Mouse (Mus musculus) mouse trophoblast stem cell (cell line): Measurements from ENCODE around the gene Capn7.

ENCODE experiments used
- in situ Hi-C, 2 experiments: fragments of 300-500 bp; cut with MseI, MboI; formaldehyde crosslinking; loops; 2 replicates in 1 of 2; 3 replicates in 1 of 2; pipeline ENCODE4 v1.15.1; 2025

Gene Capn7

DNA sequence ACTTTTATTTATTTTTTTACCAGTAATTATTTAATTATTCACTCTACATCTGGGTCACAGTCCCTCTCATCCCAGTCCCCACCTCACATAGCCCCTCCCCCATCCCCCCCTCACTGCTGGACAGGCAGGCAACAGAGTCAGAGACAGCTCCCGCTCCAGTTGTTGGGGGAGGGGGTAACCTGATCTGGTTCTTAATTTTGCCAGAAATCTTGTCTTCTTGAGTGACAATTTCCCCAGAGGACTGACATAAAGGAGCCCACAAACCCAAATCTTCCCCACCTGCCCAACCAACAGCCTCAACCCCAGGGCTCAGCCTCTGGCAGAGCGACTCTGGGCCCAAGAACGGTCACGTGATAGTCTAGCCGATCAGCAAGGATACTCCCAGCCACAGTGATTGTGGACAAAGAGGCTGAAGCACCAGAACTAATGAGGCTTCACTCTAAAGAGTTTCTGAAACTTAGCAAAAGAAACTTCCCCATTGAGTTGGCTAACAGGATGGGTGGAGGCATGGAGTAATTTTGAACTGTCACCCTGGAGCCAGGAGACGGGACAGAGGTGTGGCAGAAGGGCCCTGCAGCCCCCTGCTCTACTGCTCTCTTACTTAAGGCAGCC is 77.1 kb downstream of the Capn7 start:
- in situ Hi-C loops = no loop called here

DNA sequence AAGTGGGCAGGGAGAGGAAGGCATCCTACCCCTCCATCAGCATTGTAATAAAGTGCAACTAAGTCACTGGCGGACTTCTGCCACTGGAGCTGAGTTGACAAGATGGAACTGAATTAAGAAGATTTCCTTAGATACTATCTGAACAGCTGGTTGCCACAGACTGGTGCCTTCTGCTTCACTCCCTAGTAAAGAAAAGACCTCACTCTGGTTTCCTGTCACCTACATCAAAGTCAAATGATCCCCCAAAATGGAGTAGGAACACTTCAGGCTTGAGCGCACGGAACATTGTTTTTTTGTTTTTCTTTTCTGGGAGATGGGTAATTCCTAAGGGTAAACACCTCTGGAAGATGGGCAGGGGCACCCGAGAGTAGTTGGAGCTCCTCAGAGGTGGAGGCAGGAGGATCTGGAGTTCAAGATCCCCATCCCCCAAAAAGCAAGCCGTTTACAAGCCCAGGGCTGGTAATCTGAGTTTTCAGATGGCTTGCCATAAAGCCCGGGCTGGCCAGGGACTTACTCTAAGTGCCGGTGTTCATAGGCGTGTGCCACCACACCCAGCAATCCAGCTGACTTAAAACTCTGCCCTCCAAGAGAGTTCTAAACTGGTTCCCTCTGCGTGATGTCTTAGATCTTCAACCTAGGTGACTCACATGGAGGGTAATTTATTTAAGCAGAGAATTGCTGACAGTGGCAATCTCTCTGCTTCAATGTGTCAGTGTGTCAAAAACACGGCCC is 78.0 kb downstream of the Capn7 start:
- in situ Hi-C loops = no loop called here

DNA sequence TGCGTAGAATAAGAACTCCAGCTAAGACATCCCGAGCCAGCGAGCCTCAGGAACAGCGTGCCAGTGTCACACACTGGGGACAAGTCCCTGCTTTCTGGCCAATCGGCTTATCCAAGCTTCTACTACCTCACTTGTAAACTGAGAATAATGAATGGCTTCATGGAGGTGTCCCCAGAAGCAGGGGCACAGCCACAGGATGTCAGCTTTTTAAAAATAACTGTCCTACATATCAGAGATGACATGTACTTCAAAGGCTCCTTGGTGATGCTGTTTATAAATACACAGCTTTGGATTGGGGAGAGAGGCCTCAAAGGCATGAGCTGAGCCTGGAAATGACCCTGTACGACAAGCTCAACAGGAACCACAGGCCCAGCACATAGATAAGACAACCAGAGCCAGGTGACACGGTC is 78.5 kb downstream of the Capn7 start:
- in situ Hi-C loops = no loop called here

DNA sequence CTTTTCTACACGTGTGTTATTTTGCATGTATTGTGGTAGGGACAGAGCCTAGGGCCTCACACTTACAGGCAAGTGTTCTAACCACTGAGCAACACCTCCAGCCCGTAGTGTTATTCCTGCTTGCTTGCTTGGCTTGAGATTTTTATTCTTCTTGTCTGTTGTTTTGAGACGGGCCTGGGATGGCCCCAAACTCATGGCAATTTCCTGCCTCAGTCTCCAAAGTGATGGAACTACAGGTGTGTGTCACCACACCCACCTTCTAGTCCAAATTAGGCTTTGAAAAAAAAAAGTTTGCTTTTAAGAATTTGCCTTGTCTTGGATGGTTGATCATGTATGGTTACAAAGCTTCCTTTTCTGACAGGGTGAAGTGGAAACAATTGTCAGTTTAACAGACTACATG is 80.0 kb downstream of the Capn7 start:
- in situ Hi-C loops = no loop called here

DNA sequence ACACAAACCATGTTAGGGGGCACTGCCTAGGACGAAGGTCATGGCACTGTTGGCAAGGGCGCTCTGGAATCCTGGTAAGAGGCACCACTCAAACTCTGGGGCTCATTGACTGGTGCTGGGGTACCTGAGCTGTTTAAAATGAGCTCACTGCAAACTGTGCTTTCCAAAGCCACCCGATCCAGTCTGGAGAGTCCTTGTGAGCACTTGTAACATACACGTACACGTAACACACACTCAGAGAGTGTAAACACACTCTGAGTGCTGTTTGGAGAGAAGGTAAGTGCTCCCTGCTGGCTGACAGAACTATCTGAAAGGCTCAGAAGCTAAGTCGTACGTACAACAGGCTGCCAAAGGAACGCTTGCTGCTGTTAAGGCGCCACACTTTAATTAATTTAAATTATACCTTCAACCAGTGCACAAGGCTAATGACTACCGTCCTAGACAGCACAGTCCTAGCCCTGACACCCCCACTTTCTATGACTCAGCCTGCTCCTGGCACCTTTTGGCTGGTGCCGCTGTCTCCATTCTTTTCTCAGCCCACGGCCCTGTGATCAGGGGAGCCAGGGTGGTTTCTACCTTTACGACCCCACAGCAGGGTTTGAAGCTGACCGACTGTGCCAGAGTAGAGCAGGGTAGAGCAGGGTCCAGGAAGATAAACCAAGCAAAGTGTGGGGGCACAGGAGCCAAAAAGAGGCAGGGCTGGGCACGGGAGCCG is 80.6 kb downstream of the Capn7 start:
- in situ Hi-C loops = no loop called here

DNA sequence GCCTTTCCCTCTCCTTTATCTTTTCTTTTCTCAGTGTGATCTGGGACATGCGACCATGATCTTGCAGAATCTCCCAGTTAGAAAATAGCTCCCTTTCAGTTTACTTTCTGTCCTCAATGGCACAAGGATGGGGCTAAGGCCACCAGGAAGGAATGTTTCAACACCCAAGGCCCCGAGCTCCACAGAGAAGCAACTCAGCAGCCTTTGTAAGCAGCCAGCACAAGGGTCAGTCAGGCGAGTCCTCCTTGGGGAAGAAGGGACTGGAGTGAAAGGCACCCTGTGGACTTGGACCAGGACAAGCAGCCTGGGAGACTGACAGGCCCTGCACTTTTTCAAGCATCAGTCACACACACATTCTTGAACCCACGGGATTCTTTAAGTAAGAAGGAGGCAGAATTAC is 82.8 kb downstream of the Capn7 start:
- in situ Hi-C loops = no loop called here

DNA sequence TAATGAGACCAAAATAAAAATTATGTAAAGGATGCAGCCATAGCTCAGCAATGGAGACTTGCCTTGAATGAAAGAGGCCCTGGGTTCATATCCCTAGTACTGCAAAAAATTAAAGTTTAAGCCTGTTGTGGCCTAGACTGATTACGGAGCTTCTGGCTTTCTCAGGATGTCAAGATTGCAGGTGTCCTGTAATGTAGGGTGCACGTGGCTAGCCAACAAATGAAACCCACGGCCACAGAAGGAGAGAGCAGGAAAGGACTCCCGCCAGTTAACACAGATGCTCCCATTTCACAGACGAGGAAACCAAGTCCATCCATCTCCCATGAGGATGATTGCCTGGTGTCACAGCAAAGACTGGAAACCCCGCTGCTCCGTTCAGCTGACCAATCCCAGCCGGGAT is 83.7 kb downstream of the Capn7 start:
- in situ Hi-C loops = no loop called here

DNA sequence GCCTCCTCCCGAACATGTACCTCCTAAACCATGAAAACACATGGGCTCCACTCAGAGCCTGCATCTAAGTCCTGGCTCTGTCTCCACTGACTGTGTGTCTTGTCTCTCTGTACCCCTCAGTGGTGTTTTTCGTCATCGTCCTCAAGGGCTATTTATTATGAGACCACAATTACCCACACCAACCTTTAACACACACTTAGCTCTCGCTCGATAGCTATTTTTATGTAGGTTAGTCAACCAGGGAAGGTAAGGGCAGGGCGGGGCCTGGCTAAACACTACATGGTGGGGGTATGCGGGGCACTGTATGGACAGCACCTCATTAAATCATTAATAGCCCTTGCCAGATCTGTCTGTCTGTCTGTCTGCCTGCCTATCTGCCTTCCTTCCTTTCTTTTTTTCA is 84.1 kb downstream of the Capn7 start:
- in situ Hi-C loops = no loop called here

DNA sequence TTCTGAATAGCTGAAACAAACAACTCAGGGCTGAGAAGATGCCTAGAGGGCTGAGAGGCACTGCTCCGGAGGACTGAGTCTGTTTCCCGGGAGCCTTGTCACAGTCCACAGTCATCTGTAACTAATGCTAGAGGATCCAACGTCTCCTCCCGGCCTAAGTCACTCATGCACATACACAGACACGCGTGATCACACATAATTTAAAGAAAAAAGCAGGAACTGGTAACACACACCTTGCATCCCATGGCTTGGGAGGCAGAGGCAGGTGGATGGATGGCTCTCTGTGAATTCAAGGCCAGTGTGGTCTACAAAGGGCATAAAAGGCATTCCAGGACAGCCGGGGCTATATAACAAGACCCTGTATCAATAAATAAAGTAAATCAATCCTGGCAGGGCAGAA is 84.5 kb downstream of the Capn7 start:
- in situ Hi-C loops = no loop called here
